Mouse (Mus musculus) adrenal gland, postnatal 25 days (tissue): Measurements from ENCODE around the gene Fcgrt. TPM values are rescaled to one million over a fixed set of nuclear protein-coding genes. Genes with fewer than 3 reads are reported as not detected.
A peak's percentile ranks its signal among the peaks of the same experiment; 100 is the strongest.

Experiments used
- DNase-seq: peaks from one replicate; pipeline ENCODE4 v3.0.0; 2021; ENCODE audit warnings: mixed read lengths
- microRNA-seq, 2 experiments: library from miRNA; unstranded; fragments of <30 nt; microRNA quantifications; one replicate each; pipeline ENCODE4 v1.2.0; 2021
- total RNA-seq: library from RNA; stranded (reverse); gene quantifications from 2 replicates; pipeline ENCODE4 v1.2.3, GENCODE M21; 2021

Fcgrt gene
- total RNA-seq, 1 experiment from 2014 or later, result 96.1 TPM

- DNase-seq, result peak; percentile 90
These were observed 49.6 kb downstream of the Fcgrt start for GRCm38 (mm10) chr7:45053931-45054510.

- peak; percentile 79 for DNase-seq
These were observed 50.3 kb downstream of the Fcgrt start for GRCm38 (mm10) chr7:45053117-45053930.

GRCm38 (mm10) chr7:45052862-45053116 lies 50.9 kb downstream of the Fcgrt start, which contains the start of gene Prr12:
Gene Prr12 (minus strand): TSS chr7:45052881.
- DNase-seq, result no peak

- no peak for DNase-seq
These were observed 51.3 kb downstream of the Fcgrt start for GRCm38 (mm10) chr7:45052181-45052861.

- no peak for DNase-seq
These were observed 52.1 kb downstream of the Fcgrt start for GRCm38 (mm10) chr7:45051601-45051974.

GRCm38 (mm10) chr7:45050945-45051600 lies 52.6 kb downstream of the Fcgrt start:
- peak; percentile 75 for DNase-seq

GRCm38 (mm10) chr7:45048923-45049657 lies 54.6 kb downstream of the Fcgrt start:
- DNase-seq, result no peak

GRCm38 (mm10) chr7:45048001-45048890 lies 55.4 kb downstream of the Fcgrt start:
- no peak for DNase-seq

GRCm38 (mm10) chr7:45047491-45047890 lies 56.2 kb downstream of the Fcgrt start:
- no peak for DNase-seq

- no peak for DNase-seq
These were observed 56.7 kb downstream of the Fcgrt start for GRCm38 (mm10) chr7:45046853-45047350.

- no peak for DNase-seq
These were observed 57.9 kb downstream of the Fcgrt start for GRCm38 (mm10) chr7:45045741-45046140.

GRCm38 (mm10) chr7:45043307-45043706 lies 60.3 kb downstream of the Fcgrt start:
- DNase-seq, result no peak

Small RNA genes lying within 50 kb of the gene (microRNA-seq; reads per million reads assigned to microRNA genes)
- gene Mir150 (289 to 671 reads per million in 2 experiments), gene Mir5121 (32.9 to 51.2 reads per million in 2 experiments)

Other genes with a start within 250 kb of the Fcgrt start
- 53.2 and 55.8 TPM in 2 replicates for gene Pnkp, start 246.7 kb downstream of the Fcgrt start, total RNA-seq
- gene Ptov1, start 234.1 kb downstream of the Fcgrt start, total RNA-seq, result 309 and 326 TPM in 2 replicates
- gene Med25, start 211.1 kb downstream of the Fcgrt start, total RNA-seq, result 93.7 and 103 TPM in 2 replicates
- 37.4 and 37.8 TPM in 2 replicates for gene Fuz, start 207.8 kb downstream of the Fcgrt start, total RNA-seq
- gene Ap2a1, start 174.4 kb downstream of the Fcgrt start, total RNA-seq, result 83.7 and 115 TPM in 2 replicates
- not detected in 2 replicates for gene Tsks, start 160.6 kb downstream of the Fcgrt start, total RNA-seq
- 13.3 and 16.5 TPM in 2 replicates for gene Cpt1c, start 129.0 kb downstream of the Fcgrt start, total RNA-seq
- gene Prmt1, start 117.3 kb downstream of the Fcgrt start, total RNA-seq, result 177 and 221 TPM in 2 replicates
- gene Irf3, start 106.2 kb downstream of the Fcgrt start, total RNA-seq, result 138 and 151 TPM in 2 replicates
- gene Bcl2l12, start 105.1 kb downstream of the Fcgrt start, total RNA-seq, result 18.7 and 24.4 TPM in 2 replicates
- gene Scaf1, start 87.5 kb downstream of the Fcgrt start, total RNA-seq, result 86.4 and 99.4 TPM in 2 replicates
- 94.0 and 102 TPM in 2 replicates for gene Rras, start 85.9 kb downstream of the Fcgrt start, total RNA-seq
- gene Prr12, start 51.0 kb downstream of the Fcgrt start, total RNA-seq, result 71.1 and 78.5 TPM in 2 replicates
- 46.5 and 67.2 TPM in 2 replicates for gene Nosip, start 41.4 kb downstream of the Fcgrt start, total RNA-seq
- gene Prrg2, start 41.2 kb downstream of the Fcgrt start, total RNA-seq, result 19.2 and 21.4 TPM in 2 replicates
- gene Rcn3, start 11.6 kb downstream of the Fcgrt start, total RNA-seq, result 27.7 and 33.5 TPM in 2 replicates
- gene Rps11, start 20.6 kb upstream of the Fcgrt start, total RNA-seq, result 1,211 and 1,259 TPM in 2 replicates
- gene Rpl13a, start 24.9 kb upstream of the Fcgrt start, total RNA-seq, result 1,469 and 1,540 TPM in 2 replicates
- gene Gm45713, start 32.4 kb upstream of the Fcgrt start, total RNA-seq, result not detected in 2 replicates
- gene Flt3l, start 32.6 kb upstream of the Fcgrt start, total RNA-seq, result 29.1 and 32.1 TPM in 2 replicates
- 61.7 and 74.3 TPM in 2 replicates for gene Pih1d1, start 50.5 kb upstream of the Fcgrt start, total RNA-seq
- gene Aldh16a1, start 50.7 kb upstream of the Fcgrt start, total RNA-seq, result 79.2 and 106 TPM in 2 replicates
- gene Slc17a7, start 60.1 kb upstream of the Fcgrt start, total RNA-seq, result 0.15 and 0.33 TPM in 2 replicates
- gene Gfy, start 75.7 kb upstream of the Fcgrt start, total RNA-seq, result not detected in 2 replicates
- gene Pth2, start 77.1 kb upstream of the Fcgrt start, total RNA-seq, result not detected in 2 replicates
- 0.12 TPM in 1 of 2 replicates, not detected in the other for gene Ccdc155, start 101.0 kb upstream of the Fcgrt start, total RNA-seq
- not detected in 2 replicates for gene Dkkl1, start 108.3 kb upstream of the Fcgrt start, total RNA-seq
- 15.0 and 15.3 TPM in 2 replicates for gene Tead2, start 111.9 kb upstream of the Fcgrt start, total RNA-seq
- 2.7 TPM in 2 replicates for gene Cd37, start 135.3 kb upstream of the Fcgrt start, total RNA-seq
- gene Slc6a16, start 137.2 kb upstream of the Fcgrt start, total RNA-seq, result not detected in 2 replicates
- gene Slc6a21, start 173.7 kb upstream of the Fcgrt start, total RNA-seq, result not detected in 2 replicates
- 9.3 and 14.2 TPM in 2 replicates for gene Trpm4, start 229.9 kb upstream of the Fcgrt start, total RNA-seq
- 0.18 TPM in 1 of 2 replicates, not detected in the other for gene Hrc, start 231.4 kb upstream of the Fcgrt start, total RNA-seq